22 mouse cellular contexts compared by ENCODE assay signal in the genomic region with DNA sequence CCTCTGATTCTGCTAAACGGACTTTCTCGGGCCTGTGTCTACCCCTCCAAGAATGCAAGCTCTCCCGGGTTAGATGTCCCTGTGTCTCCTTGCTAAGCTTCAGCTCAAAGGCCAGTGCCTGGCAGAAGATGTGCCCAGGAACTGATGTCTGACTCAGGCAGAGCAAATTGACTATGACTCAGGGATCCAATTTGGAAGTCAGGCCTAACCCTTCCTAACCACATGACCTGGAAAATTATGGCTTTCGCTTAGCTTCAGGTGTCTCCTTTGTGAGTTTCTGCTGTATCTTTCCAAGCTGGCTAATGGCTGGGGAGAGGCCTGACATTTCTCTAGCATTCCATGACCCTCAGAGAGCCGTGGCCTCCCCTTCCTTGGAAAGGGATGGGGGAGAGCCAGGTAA. TPM values are rescaled to one million over a fixed set of nuclear protein-coding genes. Genes with fewer than 3 reads are reported as not detected.
"Had no signal": no experiment of that assay in that cellular context is flagged by ENCODE, and none has a peak within 500 bp of the region (broad histone marks: within the 10 kb centered on the region; RNA-seq: fewer than 3 reads in every experiment).

No protein-coding gene starts in this region.

- H3K9ac ChIP-seq: limb, embryonic 12.5 days; limb, embryonic 15.5 days; liver, embryonic 14.5 days; liver, postnatal 0 days; lung, embryonic 14.5 days; midbrain, embryonic 13.5 days; stomach, embryonic 15.5 days had no signal

- H3K27me3 ChIP-seq: limb, embryonic 12.5 days; limb, embryonic 15.5 days; midbrain, embryonic 13.5 days; stomach, embryonic 15.5 days had no signal

- H3K36me3 ChIP-seq: limb, embryonic 12.5 days; limb, embryonic 15.5 days; midbrain, embryonic 10.5 days; midbrain, embryonic 13.5 days; stomach, embryonic 15.5 days had no signal

- ATAC-seq: liver, postnatal 0 days; midbrain, embryonic 13.5 days; midbrain, embryonic 16.5 days had no signal

- H3K9me3 ChIP-seq: limb, embryonic 12.5 days; limb, embryonic 15.5 days; megakaryocyte, embryonic 14.5 days; midbrain, embryonic 10.5 days; midbrain, embryonic 13.5 days; stomach, embryonic 15.5 days had no signal

- DNase-seq: kidney, postnatal 10 days; kidney, postnatal 36 days; layer of hippocampus, postnatal 36 days; left cerebral cortex, postnatal 4 days; liver, postnatal 0 days; lung, embryonic 14.5 days; lung, postnatal 10 days; lung, postnatal 36 days; right cerebral cortex, adult 18-20 months; right cerebral cortex, postnatal 14 days; right cerebral cortex, postnatal 4 days; thymus, postnatal 25 days had no signal

- H3K27ac ChIP-seq: left cerebral cortex, adult 2 months; limb, embryonic 12.5 days; limb, embryonic 15.5 days; liver, embryonic 14.5 days; midbrain, embryonic 10.5 days; midbrain, embryonic 13.5 days; stomach, embryonic 15.5 days had no signal

- H3K4me3 ChIP-seq: left cerebral cortex, adult 2 months; limb, embryonic 12.5 days; limb, embryonic 15.5 days; megakaryocyte, embryonic 14.5 days; midbrain, embryonic 10.5 days; midbrain, embryonic 13.5 days; stomach, embryonic 15.5 days had no signal

- H3K4me2 ChIP-seq: limb, embryonic 12.5 days; limb, embryonic 15.5 days; liver, embryonic 11.5 days; lung, embryonic 14.5 days; midbrain, embryonic 13.5 days; stomach, embryonic 15.5 days had no signal

RNA-seq across cellular contexts. Expression of a gene that starts 35.9 kb away (rescaled TPM):
- polyA plus RNA-seq: liver, embryonic 11.5 days; liver, postnatal 0 days had no signal
